Mouse (Mus musculus): ENCODE measurements around the gene P4hb.

GRCm38 (mm10) chr11:120530085-120530964, 42.7 kb downstream of the P4hb start, which contains the start of gene Gcgr:
- TF ChIP-seq POLR2AphosphoS2 (IDR thresholded peaks at IDR 0.05; ENCODE audit: insufficient read length, low read depth), result no peak
- TF ChIP-seq POLR2A (IDR thresholded peaks at IDR 0.05; ENCODE audit: insufficient read length, low read depth), result no peak
